Mouse (Mus musculus): Measurements from ENCODE around the gene Mixl1. TPM values are rescaled to one million over a fixed set of nuclear protein-coding genes. Genes with fewer than 3 reads are reported as not detected.

Gene Mixl1
- polyA plus RNA-seq, 1 experiment from 2014 or later = not detected

- DNase-seq (ENCODE audit: low spot score) = peak; percentile 75
- peak overlapping the region; percentile 11; the same call in 1 of the 2 replicates for H3K27ac ChIP-seq (ENCODE audit: low read length)
Measured at GRCm38 (mm10) chr1:180719951-180720689, 23.3 kb upstream of the Mixl1 start.

GRCm38 (mm10) chr1:180719483-180719882 lies 22.6 kb upstream of the Mixl1 start:
- no peak overlapping the region for H3K4me3 ChIP-seq (ENCODE audit: low read depth, low read length)
- no peak overlapping the region for H3K4me2 ChIP-seq (replicated peaks; ENCODE audit: low read depth, low read length)
- no peaks in the 10 kb centered on the region for H3K4me1 ChIP-seq (ENCODE audit: insufficient read depth, low read depth, low read length)
- no peak overlapping the region for H3K9ac ChIP-seq (replicated peaks; ENCODE audit: low read depth)
- ATAC-seq = peak; percentile 70
- no peaks in the 10 kb centered on the region for H3K9me3 ChIP-seq (ENCODE audit: low read length)
- H3K27me3 ChIP-seq (replicated peaks; ENCODE audit: insufficient read depth, low read length) = no peaks in the 10 kb centered on the region
- peak overlapping the region; percentile 11; the same call in 1 of the 2 replicates for H3K27ac ChIP-seq (ENCODE audit: low read length)
- peak; percentile 25 for DNase-seq (ENCODE audit: low spot score)
- no peaks in the 10 kb centered on the region for H3K36me3 ChIP-seq (ENCODE audit: insufficient read depth, low read length)
- TF ChIP-seq CTCF (IDR thresholded peaks at IDR 0.05) (no peak), EP300 (IDR thresholded peaks at IDR 0.05) (peak; percentile 82)
- WGBS = 60% methylated on average over 6 of the region's 6 CpGs

More at GRCm38 (mm10) chr1:180719951-180720689, 23.3 kb upstream of the Mixl1 start:
- H3K4me1 ChIP-seq (ENCODE audit: insufficient read depth, low read depth, low read length) = no peaks in the 10 kb centered on the region; the same call in 1 of the 2 replicates
- no peak overlapping the region for H3K4me2 ChIP-seq (replicated peaks; ENCODE audit: low read depth, low read length)
- no peaks in the 10 kb centered on the region for H3K36me3 ChIP-seq (ENCODE audit: insufficient read depth, low read length)
- H3K27me3 ChIP-seq (replicated peaks; ENCODE audit: insufficient read depth, low read length) = no peaks in the 10 kb centered on the region
- ATAC-seq = peak; percentile 86
- H3K9ac ChIP-seq (replicated peaks; ENCODE audit: low read depth) = no peak overlapping the region
- H3K4me3 ChIP-seq (ENCODE audit: low read depth, low read length) = no peak overlapping the region
- 34% methylated on average over 5 of the region's 5 CpGs for WGBS
- TF ChIP-seq CTCF (IDR thresholded peaks at IDR 0.05) (peak; percentile 97), EP300 (IDR thresholded peaks at IDR 0.05) (peak; percentile 32; the same call in 1 of the 2 replicates)
- H3K9me3 ChIP-seq (ENCODE audit: low read length) = no peaks in the 10 kb centered on the region

DNA sequence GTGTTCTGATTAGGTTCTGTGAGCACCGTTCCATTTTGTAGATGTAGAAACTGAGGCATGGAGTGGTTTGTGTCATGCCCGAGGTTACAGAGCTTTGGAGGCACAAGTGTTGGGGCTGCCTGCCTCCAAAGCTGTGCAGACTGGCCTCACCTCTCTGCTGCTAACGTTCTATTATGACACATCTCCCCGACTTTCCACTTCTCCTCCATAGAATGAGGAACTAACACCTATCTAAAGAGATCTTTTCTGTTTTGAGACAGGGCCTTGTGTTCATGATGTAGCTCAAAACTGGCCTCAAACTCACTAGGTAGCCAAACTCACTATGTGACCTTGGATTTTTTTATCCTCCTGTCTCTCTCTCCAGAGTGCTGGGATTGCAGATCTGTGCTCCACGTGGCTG lies 21.9 kb upstream of the Mixl1 start:
- Histone ChIP-seq H3K4me2 (replicated peaks; ENCODE audit: low read depth, low read length) (no peak overlapping the region), H3K36me3 (ENCODE audit: insufficient read depth, low read length) (no peaks in the 10 kb centered on the region)

DNA sequence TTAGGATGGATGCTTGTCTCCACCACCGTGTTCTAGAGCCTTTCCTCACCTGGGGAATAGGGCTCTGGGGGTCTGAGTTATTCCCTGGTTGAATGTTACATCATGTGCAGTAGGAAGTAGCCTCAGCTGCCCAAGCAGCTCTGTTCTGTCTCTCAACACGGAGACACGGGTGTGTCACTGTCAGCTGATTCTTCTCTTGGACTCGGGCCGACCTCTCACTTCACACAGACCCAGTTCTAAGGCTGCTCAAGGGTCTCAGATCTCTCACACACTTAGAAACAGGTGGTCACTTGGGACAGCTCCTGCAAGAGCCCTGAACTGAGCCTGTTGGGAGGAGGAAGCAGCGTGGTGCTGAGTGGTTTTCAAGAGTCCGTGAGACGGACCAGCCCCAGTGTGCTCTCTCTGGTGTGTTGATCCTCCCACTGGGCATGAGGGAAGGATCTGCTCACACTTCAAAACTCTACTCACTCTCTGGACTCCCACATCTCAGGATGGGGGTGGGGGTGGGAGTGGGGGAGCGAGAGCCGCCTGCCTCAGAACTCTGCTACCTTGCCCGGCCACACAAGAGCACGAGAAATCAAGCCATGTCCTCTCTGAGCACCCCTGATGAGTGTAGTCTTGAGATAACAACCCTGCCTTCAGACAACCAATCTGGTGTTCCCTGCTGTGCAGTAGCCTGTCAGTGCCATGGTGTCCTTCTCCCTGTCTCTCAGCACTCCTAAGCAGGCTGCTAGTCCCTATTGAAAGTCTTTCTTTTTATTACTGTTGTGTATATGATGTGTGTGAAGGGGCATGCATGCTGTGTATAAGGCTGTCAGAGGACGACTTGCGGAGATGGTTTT lies 12.3 kb upstream of the Mixl1 start:
- peak; percentile 80 for ATAC-seq
- peak; percentile 58 for DNase-seq (ENCODE audit: low spot score)
- H3K4me1 ChIP-seq (ENCODE audit: insufficient read depth, low read depth, low read length) = 0 out of 2 replicates have a peak, but pooled peaks cover 3% of the 10 kb centered on the region

More for the DNA sequence above, 21.9 kb upstream of the Mixl1 start:
- TF ChIP-seq EP300 (IDR thresholded peaks at IDR 0.05) = no peak
- no peak for TF ChIP-seq CTCF (IDR thresholded peaks at IDR 0.05)
- no peaks in the 10 kb centered on the region for H3K27me3 ChIP-seq (replicated peaks; ENCODE audit: insufficient read depth, low read length)
- H3K27ac ChIP-seq (ENCODE audit: low read length) = no peak overlapping the region
- no peaks in the 10 kb centered on the region for H3K4me1 ChIP-seq (ENCODE audit: insufficient read depth, low read depth, low read length)
- H3K9me3 ChIP-seq (ENCODE audit: low read length) = no peaks in the 10 kb centered on the region
- ATAC-seq = no peak
- H3K9ac ChIP-seq (replicated peaks; ENCODE audit: low read depth) = no peak overlapping the region
- no peak overlapping the region for H3K4me3 ChIP-seq (ENCODE audit: low read depth, low read length)
- WGBS = 73% methylated on average over 5 of the region's 5 CpGs
- DNase-seq (ENCODE audit: low spot score) = no peak

GRCm38 (mm10) chr1:180707813-180708212 lies 11.0 kb upstream of the Mixl1 start:
- no peak overlapping the region for H3K4me2 ChIP-seq (replicated peaks; ENCODE audit: low read depth, low read length)
- no peak for DNase-seq (ENCODE audit: low spot score)
- H3K27ac ChIP-seq (ENCODE audit: low read length) = no peak overlapping the region
- no peaks in the 10 kb centered on the region for H3K27me3 ChIP-seq (replicated peaks; ENCODE audit: insufficient read depth, low read length)
- H3K4me3 ChIP-seq (ENCODE audit: low read depth, low read length) = no peak overlapping the region
- TF ChIP-seq CTCF (IDR thresholded peaks at IDR 0.05) (no peak), EP300 (IDR thresholded peaks at IDR 0.05) (no peak)
- 0 out of 2 replicates have a peak, but pooled peaks cover 3% of the 10 kb centered on the region for H3K4me1 ChIP-seq (ENCODE audit: insufficient read depth, low read depth, low read length)
- 55% methylated on average over 3 of the region's 3 CpGs for WGBS
- no peaks in the 10 kb centered on the region for H3K36me3 ChIP-seq (ENCODE audit: insufficient read depth, low read length)
- ATAC-seq = no peak
- H3K9me3 ChIP-seq (ENCODE audit: low read length) = no peaks in the 10 kb centered on the region
- H3K9ac ChIP-seq (replicated peaks; ENCODE audit: low read depth) = no peak overlapping the region

More for the DNA sequence above, 12.3 kb upstream of the Mixl1 start:
- Histone ChIP-seq H3K27ac (ENCODE audit: low read length) (no peak overlapping the region), H3K27me3 (replicated peaks; ENCODE audit: insufficient read depth, low read length) (no peaks in the 10 kb centered on the region), H3K36me3 (ENCODE audit: insufficient read depth, low read length) (no peaks in the 10 kb centered on the region), H3K9me3 (ENCODE audit: low read length) (no peaks in the 10 kb centered on the region), H3K4me3 (ENCODE audit: low read depth, low read length) (no peak overlapping the region), H3K9ac (replicated peaks; ENCODE audit: low read depth) (no peak overlapping the region), H3K4me2 (replicated peaks; ENCODE audit: low read depth, low read length) (0 out of 2 replicates have a peak overlapping the region, but pooled peaks have one; percentile 5)
- TF ChIP-seq CTCF (IDR thresholded peaks at IDR 0.05) (no peak), EP300 (IDR thresholded peaks at IDR 0.05) (no peak)
- 28% methylated on average over 14 of the region's 14 CpGs for WGBS

DNA sequence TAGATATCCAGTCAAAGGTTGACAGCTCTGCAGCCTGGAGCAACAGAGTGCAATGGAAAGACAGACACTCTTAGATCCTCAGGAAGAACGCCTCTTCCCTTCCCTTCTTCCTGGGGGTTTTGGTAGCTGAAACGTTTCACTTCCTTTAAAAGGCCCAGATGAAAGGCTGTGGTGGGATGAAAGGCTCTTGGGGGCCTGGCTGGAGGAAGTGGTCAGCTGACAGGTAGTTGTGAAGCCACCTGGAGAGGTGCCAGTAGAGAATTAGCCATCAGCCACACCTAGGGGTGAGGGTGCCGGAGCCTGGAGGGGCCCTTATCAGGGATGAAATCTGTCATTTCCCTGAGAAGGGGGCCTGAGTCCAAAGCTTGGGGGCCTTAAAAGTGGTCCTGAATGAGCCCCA lies 10.5 kb upstream of the Mixl1 start:
- no peaks in the 10 kb centered on the region for H3K9me3 ChIP-seq (ENCODE audit: low read length)
- no peak for ATAC-seq
- no peaks in the 10 kb centered on the region for H3K27me3 ChIP-seq (replicated peaks; ENCODE audit: insufficient read depth, low read length)
- DNase-seq (ENCODE audit: low spot score) = no peak
- H3K4me2 ChIP-seq (replicated peaks; ENCODE audit: low read depth, low read length) = no peak overlapping the region
- H3K4me1 ChIP-seq (ENCODE audit: insufficient read depth, low read depth, low read length) = 0 out of 2 replicates have a peak, but pooled peaks cover 3% of the 10 kb centered on the region
- 32% methylated on average over 3 of the region's 3 CpGs for WGBS
- no peak for TF ChIP-seq CTCF (IDR thresholded peaks at IDR 0.05)
- TF ChIP-seq EP300 (IDR thresholded peaks at IDR 0.05) = no peak
- no peak overlapping the region for H3K27ac ChIP-seq (ENCODE audit: low read length)
- H3K9ac ChIP-seq (replicated peaks; ENCODE audit: low read depth) = no peak overlapping the region
- no peak overlapping the region for H3K4me3 ChIP-seq (ENCODE audit: low read depth, low read length)
- H3K36me3 ChIP-seq (ENCODE audit: insufficient read depth, low read length) = no peaks in the 10 kb centered on the region
